Mouse (Mus musculus) brain, embryonic 18.5 days (tissue): ENCODE data around the gene Gpr156.

Source experiments
- DNase-seq: peaks from one replicate; pipeline ENCODE4 v3.0.0-alpha.2; 2012; ENCODE audit warnings: low read depth, low spot score

Gpr156 gene

DNA sequence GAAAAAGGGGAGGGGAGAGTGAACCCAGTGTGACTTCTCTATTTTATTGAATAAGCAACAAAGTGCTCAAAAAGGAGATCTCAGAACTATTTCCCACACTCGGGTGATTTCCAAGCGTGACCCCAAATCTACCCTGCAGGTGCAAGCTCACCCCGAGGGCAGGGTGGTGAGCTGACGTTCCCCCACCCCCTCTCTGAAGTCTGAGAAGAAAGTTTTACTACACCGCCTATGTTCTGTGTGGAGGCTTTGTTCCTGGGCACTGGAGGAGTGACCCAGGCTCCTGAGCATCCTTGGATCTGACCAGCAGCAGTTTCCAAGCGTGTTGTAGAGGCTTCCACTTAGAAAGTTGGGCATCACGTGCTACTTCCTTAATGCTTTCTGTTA, 514 bp downstream of the Gpr156 start:
- DNase-seq = no peak

- DNase-seq = no peak
Observed at GRCm38 (mm10) chr16:37919000-37919399, 2.7 kb downstream of the Gpr156 start.

DNA sequence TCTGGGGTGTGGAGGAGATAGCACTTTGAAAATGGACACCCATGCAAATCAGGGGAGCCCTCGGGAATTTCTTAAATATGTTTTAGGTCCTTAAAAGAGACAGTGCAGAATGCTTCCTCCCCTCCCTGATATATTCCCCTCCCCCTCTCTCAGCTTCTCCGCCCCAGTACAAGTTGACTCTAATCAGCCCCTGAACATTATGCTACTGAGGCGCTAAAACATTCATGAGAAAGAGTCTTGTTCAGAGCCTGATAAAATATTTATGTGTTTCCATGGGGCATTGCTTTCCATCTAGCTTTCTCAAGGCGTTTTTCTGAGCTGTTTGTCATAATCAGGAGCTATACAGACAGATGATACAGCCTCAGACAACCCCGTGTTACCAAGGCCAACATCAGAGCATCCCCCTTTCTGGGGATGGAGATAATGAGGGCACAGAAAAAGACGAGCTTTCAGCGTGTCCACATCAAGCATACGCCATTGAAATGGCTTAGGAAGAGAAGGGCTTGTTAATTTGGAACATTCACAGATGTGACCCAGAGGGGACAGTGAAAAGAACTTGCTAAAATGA, 4.6 kb downstream of the Gpr156 start:
- DNase-seq = no peak

DNA sequence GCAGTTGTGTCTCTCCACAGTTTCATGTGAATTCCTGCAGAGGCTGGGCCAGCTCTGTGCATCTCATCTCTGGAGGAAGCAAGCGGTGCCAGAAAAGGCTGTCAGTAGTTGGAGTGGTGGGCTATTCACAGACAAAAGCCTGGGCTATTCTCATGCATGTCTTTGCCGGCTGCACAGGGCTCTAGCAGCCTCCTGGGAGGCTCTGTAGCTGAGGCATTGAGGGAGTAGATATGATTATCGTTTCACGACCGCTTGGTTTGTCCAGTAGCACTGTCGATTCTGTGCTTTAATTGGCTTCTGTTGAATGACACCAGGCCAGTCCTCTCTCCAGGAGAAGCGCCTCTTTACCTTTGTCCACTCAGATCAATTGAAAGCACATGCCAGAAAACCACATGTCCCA, 9.8 kb downstream of the Gpr156 start:
- DNase-seq = no peak

- DNase-seq = no peak
Observed at GRCm38 (mm10) chr16:37927117-37927516, 10.8 kb downstream of the Gpr156 start.

GRCm38 (mm10) chr16:37929006-37929405, 12.7 kb downstream of the Gpr156 start:
- no peak for DNase-seq

- DNase-seq = no peak
Observed at GRCm38 (mm10) chr16:37929626-37930025, 13.3 kb downstream of the Gpr156 start.

DNA sequence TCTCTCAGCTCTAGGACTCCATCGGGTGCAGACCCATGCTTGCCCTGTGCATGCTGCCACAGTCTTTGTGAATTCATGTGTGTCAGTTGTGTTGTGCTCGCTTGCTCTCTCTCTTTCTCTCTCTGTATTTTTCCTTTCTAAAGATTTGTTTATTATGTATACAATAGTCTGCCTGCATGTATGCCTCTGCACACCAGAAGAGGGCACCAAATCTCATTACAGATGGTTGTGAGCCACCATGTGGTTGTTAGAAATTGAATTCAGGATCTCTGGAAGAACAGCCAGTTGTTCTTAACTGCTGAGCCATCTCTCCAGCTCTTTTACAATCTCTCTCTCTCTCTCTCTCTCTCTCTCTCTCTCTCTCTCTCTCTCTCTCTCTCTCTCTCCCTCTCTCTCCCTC, 18.6 kb downstream of the Gpr156 start:
- no peak for DNase-seq

DNA sequence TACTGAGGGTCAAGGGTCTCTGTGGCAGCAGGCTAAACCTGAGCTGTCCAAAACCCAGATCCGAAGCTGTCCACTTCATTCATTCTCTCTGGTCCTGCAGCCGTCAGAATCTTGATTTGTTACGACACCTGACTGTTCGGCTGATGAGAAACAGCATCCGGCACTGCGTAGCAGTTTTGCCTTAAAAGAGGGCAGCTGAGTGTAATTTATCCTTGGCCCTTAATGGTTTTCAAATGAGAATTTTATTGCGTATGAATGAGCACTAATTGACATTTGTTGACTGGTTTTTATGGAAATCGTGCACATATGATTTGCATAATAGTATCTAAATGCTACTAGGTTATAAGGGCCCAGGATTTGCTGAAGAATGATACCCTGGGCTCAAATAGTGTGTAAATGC, 21.0 kb downstream of the Gpr156 start:
- no peak for DNase-seq

- DNase-seq = peak; percentile 87
Observed at GRCm38 (mm10) chr16:37938125-37939081, 22.1 kb downstream of the Gpr156 start.

GRCm38 (mm10) chr16:37939082-37939863, 23.0 kb downstream of the Gpr156 start:
- no peak for DNase-seq

DNA sequence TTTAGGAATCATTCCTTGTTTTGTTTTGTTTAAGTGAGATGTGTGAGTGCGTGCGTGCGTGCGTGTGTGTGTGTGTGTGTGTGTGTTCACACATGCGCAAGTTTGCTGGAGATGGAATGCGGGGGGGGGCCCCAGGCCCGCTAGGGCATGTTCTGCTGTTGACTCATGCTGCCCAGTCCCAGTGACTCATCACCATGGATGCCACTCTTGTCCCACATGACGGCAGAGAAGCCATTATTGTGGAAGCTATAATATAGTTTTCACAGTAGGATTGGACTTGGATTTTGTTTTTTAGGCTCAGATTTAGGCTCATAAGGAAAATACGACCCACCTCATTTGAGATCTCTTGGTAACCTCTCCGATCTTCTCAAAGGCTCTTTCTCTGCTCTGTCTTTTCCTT, 24.0 kb downstream of the Gpr156 start:
- DNase-seq = no peak

DNA sequence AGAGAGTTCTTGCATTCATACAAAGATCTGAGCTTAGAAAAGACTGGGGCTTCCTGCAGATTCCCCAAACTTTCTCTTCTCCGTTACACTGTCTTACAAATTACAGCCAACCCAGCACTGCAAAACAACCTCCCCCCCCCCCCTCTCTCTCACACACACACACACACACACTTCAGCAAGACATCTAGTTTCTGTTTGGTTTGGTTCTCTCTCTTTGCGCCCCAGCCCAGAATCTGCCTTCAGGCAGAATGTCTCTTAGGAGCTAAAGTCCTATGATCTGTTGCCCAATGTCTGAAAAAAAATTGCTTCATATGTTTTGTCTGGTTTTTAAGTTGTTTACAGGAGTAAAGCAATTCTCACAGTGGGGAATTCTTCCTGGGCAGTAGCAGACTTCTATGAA, 27.4 kb downstream of the Gpr156 start:
- DNase-seq = no peak

DNA sequence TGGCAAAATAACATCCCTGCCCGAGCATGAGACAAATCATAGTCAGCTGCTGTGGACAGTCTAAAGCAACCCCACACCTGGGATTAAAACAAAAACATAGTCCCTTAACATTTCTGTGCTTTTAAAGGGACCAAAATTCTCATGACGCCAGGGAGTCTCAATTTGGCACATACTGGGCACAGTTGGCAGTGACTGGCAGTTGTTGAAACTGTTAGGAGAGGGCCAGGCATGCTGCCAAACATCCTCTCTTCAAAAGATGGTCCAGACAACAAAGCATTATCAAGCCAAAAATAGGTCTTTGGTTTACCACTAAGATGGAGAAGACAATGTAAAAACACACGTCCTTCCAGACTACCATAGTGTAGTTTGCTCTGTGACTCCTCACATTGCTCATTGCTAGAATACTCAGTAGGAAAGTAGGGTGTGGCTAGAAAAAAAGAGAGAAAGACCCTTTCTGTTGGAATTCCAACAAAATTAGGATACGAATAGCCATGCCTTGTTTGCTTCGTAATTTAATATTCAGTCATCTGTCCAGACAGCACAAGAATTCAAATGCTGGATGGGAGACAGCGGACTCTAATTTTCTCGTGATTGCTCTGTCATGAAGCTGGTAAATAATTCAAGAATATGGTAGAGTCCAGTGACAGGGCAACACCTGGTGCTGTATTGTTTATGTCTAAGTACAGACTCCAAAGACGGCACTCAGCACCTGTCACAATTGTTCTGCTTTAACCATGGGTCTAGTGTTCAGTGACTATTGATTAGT, 28.9 kb downstream of the Gpr156 start:
- DNase-seq = no peak

GRCm38 (mm10) chr16:37947160-37947559, 30.9 kb downstream of the Gpr156 start:
- no peak for DNase-seq

- DNase-seq = no peak
Observed at GRCm38 (mm10) chr16:37948365-37948764, 32.1 kb downstream of the Gpr156 start.

GRCm38 (mm10) chr16:37951171-37951570, 34.9 kb downstream of the Gpr156 start:
- no peak for DNase-seq

GRCm38 (mm10) chr16:37953186-37953585, 36.9 kb downstream of the Gpr156 start:
- no peak for DNase-seq

- no peak for DNase-seq
Observed at GRCm38 (mm10) chr16:37953991-37954942, 38.0 kb downstream of the Gpr156 start.

DNA sequence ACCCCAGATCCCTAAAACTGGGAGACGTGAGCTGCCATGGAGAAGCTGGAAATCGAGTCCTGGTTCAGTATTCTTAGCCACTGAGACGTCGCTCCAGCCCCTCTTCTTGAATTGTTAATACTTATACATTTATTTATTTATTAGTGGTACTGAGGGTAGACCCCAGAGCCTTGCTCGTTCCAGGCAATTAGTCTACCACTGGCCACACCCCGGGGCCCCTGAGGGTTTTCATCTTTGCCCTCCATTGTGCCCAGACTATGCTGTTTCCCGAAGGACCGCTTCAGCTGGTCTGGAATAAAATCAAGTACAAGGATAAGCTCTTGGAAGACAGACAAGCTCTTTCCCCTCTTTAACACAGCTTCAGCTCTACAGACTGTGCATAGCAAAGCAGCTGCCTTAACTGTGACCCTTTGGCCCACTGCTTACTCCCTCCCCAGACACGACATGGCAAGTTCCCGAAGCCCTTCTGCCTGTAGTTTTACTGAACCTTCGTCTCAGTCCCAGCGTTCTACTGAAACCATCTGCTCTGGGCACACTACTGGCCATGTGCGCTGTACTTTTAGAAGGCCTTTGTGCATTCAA, 39.1 kb downstream of the Gpr156 start:
- DNase-seq = no peak
